Mouse (Mus musculus) urinary bladder, postnatal 36 days (tissue): ENCODE results near the gene March10.

Experiments
- DNase-seq, 2 experiments: peaks; one replicate each; pipeline ENCODE4 v3.0.0; 2022; ENCODE audit warnings: low spot score in 2 of 2, mixed read lengths in 1 of 2

Gene March10

DNA sequence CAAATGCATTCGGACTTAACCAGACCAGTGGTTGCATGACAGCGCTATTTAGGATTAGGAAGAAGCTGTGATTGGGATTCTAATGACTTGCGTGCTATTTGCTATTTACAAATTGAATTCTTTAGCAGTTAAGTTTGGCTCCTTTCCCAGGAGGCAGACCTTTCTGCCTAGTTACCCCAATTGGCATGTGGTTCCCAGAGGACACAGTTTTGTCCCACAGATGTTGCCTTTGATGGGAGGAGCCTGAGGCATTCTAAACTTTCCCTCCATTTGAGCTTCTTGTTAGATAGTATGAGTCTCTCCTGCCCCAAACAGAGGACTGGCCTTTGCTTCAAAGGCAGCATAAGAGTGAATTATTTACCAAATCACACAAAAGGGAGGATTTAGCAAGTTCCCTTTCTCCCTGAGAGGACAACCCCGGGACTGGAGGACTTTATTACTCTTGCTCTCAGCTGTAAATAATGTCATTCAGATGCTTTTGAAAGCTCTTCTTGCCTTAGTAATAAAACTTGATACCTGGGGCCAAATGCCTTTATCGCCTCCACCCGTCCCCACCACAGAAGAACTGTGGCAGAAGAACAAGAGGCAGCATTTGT lies 48.6 kb downstream of the March10 start:
- no peak for DNase-seq

DNA sequence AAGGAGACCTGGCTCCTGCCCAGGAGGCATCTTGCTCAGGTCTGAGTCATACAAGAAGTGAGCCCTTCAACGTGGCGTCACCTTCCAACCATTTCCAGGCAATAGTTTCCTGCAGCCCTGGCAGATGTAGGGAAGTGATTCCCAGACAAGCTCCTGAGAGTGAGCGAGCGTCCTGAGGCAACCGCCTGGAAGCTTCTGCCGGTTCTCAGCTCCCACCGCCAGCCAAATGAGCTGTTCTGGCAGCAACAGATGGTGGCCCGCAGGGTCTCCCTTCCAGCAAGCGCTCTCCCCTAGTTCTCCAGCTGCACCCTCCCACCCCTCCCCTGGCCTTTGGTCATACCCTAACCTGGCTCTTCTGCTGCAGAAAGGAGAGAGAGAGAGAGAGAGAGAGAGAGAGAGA lies 54.2 kb downstream of the March10 start:
- no peak for DNase-seq

DNA sequence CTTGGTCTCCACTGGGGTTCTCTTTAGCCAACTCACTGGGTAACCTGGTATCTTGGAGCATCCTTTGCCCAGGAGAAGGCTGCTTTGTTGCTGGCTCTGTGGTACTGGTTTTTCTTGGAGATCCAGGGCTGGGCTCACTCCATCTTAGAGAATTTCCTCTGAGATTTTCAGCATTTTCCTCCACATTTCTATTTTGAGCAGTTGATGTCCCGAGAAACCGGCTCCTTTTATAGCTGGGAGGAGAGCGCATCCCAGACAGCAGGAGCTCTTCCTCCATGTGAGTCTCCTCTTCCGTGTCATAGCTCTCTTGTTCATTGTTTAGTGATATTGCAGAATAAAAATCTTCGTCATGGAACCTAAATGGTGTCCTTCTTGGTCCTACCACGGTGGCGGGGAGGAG lies 66.2 kb downstream of the March10 start:
- no peak for DNase-seq

DNA sequence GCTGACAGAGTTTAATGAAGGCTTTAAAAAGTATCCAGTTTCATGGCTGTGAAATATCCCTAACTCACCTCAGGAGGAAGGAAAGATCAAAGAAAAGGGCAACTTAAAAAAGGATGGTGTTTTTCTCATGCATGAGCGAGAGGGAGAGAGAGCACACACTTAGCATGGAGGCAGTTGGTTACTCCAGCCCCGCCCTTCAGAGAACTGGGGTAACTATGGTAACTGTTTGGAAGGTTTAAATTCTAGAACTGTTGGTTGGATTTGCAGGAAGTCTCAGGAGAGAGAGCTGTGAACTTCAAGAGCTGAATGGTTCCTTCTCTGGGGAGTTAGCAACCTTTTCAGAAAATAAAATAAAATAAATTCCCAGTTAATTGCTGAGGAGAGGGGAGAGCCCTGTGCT lies 67.9 kb downstream of the March10 start:
- DNase-seq = no peak

DNA sequence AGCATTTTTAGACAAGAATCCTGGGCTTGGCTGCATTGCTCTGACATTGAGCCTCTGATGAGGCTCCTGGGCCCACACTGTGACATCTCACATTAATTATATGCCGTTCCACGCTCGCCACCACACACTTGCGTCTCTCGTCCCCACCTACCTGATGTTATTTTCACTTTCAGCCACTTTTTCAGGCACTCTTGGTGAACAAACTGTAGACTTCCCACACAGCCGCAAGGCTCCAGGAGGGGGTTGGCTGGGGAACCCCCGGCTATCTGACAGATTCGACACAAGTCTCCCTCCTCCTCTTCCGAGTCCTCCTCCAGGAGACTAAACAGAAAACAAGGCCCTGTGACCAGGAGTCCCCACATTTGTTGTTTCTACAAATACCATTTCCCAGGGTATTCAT lies 71.3 kb downstream of the March10 start:
- no peak for DNase-seq

DNA sequence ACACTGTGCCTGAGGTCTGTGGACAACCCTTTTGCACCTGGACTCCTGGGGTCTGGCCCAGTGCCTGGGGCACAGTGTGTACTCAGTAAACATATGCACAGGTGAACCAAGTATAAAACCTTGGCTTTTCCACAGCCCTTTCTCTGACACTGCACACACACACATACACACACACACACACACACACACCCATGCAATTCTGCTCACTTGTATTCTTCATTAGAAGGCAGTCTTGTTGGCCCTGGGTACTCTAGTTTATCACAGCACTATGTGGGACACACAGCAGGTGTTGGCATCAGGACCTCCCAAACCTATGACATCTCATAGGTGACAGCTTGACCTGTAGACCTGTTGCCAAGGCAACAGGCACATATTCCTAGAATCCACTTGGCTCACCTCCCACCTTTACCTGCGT lies 80.7 kb downstream of the March10 start:
- DNase-seq = no peak

DNA sequence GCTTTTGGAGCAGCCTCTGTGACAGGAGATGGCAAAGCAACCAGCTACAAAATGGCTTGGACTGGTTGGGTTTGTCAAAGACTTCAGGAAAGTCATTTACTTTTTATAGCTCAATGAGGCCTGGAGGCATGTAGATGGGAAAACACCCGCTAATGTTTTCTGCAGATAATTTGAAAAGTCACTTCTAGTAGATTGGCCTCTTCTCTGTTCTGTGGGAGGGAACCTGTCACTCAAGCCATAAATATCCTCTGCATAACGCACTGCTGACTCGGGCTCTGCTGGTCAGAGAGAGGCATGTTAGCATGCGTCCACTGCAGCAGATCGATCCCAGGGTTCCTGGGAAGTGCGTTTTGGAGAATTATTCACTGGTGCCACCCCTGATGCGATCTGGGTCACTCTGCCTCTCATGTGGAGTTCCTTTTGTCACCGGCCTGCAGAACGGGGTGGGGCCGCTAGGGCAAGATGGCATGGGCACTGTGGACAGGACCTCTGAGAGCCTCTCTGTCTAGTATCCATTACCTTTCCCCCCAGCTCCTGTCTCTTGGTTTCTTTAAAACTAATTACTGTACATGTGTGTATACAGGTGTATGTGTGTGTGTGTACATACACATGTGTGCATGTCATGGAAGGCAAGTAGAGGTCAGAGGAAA lies 81.9 kb downstream of the March10 start:
- DNase-seq = no peak

DNA sequence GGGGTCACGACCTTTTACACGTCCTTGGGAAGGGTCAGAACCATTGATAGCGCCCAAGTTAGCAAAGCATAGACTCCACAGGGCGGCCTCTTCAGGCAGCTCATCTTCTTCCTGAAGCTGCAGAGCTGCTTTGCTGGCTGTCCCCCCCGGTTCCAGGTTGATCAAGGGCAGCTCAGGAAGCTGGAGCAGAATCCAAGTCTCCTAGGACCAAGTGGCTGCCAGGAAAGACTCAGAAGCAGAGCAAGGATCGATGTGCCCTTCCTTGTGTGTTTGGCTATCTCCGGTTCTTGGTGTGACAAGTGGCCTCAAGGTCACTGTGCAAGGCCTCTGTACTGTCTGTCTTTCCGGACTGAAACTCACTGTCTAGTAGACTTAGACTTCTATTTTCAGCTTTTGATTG lies 82.7 kb downstream of the March10 start:
- no peak for DNase-seq

DNA sequence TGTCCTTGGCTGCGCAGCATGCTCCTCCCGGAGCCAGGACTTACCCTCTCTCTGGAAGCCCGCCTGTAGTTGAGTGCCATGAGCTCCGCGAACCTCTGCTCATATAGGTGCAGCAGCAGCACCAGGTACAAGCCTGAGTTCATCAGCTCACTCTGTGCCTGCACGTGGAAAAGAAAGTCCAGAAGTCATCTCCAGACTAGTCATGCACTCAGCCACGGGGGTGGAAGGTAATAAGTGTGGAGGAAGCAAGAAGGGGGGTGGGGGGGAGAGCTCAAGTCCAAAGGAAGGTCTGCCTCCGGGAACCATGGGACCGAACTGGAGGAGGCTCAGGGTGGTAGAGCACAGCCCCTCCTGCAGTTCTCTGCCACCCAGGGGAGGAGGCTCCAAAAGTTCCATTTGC lies 84.7 kb downstream of the March10 start:
- no peak for DNase-seq

DNA sequence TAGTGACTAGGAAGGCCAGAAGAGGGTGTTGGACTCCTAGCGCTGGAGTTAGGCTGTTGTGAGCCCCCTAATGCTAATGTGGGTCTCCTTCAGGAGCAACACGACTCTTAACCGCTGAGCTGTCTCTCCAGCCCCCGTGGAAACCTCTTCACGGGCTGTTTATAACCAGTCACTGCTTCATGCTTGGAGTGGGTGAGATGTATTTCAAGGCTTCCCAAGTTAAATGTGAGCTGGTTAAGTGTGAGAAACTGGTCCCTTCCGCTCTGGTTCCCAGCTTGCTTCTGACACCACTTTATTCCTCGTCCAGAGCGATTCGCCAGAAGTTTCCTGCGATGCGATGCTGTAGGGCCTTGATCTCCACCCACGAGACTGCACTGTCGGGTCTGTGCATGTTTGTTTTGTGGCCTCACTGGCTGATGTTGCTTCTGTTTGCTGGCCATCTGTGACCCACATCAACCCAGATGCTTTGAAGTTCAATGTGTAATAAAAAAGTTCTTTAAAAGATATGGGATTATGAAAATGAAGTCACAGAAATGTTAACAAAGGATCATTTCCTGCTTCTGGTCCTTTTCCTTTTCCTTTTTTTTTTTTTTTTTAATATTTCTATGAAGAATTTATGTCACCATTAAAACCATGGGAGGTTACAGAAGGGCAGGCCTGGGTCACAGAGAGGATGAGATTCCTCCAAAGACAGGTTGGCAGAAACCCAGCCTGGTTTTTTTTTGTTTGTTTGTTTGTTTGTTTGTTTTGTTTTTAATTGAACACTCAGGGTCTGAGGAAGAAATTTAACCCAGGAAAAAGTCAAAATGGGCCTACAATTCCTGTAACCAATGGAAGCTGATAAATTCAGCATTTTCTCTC lies 86.8 kb downstream of the March10 start:
- DNase-seq = no peak

DNA sequence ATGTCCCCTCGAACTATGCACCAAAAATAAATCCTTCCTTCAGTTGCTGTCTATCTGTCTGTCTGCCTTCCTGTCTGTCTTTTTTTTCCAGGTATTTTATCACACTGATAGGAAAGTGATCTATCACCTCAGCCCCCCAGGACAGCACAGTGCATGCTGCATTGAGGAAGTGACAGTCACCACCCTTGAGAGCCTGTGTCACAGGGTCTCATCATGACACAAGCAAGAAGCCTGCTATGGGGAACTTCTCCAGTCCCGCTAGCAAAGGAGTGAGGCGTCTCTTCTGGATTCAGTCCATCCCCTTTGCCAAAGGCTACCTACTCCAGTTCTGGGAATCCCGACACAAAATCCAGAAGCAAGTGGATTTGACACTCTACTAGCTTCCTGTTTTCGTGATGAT lies 87.7 kb downstream of the March10 start:
- DNase-seq = no peak

DNA sequence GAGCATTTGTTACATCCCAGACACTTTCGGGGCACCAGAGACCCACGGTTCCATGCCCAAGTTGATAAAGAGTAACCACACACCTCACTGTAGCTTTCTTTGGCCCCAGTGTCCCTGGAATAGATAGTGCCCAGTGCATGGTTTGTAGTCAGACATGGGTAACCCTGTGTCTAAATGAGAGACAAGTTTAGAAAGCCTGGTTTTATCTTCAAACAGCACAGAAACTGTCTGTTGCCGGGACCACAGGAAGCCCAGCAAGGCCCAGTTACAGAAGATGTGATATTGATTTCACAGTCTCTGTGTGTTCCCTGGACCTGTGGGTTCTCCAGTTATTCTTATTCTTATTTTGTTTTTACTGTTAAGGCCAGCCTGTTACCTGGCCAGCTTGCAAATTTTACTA lies 89.4 kb downstream of the March10 start:
- no peak for DNase-seq

DNA sequence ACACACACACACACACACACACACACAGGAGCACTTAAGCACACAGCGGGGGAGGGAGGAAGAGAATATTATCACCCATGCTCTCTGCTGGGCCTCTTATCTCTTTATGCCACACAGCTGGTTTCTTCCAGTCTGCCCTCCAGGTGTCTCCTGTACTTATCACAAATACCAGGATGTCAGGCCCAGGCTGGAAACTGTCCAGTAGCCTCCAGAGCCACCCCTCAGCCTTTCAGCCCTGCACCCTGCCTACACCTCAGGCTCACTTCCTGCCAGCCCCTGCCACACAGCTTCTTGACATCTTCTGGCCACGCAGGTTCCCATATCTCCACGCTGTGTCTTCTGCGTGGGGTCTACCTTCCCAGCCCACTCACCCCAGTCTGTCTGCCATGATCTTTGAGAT lies 90.5 kb downstream of the March10 start:
- no peak for DNase-seq

DNA sequence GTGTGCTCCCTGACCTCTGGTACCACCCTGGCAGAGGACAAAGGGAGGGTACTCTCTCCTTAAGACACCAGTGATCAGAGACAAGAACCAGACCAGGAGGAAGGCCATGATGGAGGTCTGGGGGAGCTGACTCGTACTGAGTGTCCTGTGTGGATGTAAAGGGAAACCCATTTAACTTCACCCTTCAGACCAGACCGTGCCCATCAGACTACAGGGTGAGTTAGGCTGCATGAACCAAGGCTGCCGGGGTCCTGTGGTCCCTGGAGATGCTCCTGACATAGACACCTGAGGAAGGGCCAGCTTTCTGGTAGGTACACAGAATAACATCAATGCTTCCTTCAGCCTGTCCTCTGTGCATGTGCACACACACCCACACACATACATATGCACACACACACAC lies 90.9 kb downstream of the March10 start:
- DNase-seq = no peak

DNA sequence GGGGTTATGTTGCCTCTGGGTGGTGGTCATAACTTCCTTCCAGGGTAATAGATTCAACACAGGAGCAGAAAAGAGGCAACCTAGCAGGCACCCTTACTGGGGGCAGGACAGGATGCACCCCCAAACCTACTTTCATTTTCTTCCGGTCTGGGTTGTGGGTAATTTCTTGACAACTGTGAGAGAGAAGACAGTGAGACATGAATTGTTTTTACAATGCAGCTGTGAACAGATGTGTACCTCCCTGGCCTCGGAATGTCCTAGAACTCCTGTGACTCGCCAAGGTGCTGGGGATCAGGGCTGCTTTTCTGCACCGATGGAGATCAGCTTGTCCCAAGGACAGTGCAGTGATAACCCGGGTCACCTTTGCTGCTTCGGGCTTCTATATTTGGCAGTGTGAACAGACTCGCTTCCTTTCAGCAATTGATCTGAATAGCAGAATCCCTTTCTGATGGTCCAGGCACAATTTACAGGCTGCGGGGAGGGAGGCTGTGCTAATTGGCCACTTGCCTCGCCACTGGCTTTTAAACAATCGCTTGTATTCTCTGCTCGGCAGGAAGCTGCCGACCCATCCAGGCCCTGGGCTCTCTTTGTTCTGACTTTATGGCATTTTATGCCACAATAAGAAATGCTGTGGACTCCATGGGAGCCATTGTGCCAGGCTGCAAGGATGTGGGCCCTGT lies 92.0 kb downstream of the March10 start:
- DNase-seq = no peak

DNA sequence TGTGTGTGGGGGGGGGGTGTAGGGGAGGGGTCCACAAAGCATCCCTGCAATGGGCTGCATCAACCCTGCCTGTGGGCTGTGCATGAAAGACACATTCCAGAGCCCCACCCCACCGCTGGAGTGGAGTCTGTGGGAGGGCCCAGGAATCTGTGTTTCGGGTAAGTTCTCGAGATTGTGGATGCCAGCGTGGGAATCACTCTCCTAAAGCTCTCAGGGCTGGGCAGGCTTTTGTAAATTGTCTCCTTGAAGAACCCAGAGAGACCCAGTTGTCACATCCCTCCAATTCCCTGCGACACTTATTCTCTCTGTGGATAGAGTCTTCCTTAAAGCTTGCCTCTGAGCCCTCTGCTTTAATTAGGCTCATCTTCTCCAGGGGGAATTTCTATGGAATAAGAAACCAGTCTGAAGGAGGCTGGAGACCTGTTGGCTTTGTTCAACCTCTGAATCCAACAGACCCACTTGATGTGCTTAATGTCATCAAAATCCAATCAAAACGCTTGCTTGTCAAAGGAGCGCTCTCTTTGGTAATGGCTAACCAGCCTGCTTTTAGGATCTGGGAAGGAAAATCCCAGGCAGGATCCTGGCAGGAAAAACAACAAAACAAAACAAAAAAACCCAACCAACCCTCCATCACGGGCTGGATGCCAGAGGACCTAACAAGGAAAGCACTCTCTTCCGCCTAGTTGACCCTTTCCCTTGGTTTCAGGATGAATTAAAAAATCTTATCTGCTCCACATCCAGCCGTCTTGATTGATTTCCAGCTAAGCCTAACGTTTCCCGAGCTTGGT lies 92.7 kb downstream of the March10 start:
- DNase-seq = no peak

DNA sequence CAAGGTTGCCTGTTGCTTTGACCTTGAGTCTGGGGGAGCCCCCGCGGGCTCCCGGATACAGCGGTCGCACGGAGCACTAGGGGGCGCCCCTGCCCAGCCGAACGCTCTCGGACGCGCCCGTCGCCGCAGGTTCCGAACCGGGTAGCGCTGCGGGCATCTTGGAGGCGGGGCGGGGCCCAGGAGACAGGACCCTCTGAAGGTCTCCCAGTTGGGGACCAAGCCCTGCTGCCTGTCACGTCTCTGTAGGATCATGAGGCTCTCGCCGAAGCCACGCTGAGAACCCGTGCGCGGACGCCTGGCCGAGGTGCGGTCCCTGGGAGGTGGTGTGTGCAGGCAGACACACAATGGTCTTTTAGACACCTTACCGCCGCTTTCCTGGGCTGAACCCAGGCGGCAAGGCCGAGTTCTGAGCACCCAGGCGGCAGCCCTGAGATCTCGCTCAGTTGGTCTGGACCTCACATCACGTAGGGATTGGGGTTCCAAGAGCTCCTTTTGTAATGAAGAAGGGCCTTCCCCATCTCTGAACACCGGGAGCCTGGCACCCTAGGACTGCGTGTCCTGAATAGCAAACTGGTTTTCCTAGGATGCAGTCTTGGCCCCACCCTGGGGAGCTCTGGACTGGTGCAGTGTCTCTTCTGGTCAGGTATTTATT lies 93.5 kb downstream of the March10 start:
- DNase-seq = peak; percentile 72 to 78

DNA sequence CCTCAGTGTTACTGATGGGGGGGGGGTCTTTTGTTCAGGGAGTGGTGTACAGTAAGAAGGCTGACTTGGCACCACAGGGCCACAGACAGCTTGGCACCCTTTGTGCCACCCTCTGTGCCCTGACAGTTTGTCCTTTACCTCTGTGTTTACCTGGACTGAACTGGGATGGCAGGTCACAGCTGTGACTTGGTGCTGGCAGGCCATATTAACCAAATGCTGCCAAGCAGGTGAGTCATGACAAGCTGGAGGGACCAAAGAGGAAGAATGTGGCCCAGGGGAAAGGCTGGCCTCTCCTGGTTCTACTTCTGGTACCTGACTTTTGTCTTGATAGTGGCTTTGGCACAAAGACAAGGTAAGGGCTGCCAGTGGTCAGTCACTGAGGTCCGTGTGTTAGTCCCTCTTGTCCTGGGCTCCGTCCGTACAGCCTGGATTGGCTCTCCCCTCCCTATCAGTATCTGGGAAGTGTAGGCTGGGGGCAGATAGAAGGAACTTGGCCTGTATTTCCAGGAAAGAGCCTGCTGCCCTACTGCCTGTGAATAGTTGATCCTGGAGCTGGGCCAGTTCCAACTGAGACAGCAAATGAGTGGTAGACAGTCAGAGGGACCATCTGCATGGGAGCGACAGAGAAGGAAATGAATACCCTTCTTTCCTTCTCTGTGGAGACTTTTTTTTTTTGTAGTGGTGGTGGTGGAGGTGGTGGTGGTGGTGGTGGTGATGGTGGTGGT lies 94.3 kb downstream of the March10 start:
- DNase-seq = peak; percentile 36 to 45

DNA sequence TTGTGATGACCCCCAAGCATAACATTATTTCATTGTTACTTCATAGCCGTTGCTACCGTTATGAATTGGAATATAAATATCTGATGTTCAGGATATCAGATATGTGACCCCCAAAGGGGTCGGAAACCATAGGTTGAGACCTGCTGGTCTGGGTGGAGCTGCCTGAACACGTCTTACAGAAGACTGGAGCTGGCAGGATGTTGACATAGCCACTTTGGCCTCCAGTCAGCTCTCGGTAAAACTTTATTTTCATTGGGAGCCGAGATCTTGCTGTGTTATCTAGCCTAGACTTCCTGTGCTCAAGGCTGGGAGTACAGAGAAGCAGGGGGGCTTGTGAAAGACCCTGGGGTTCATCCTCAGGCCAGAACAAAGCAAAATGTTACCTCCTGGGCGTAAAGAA lies 100.2 kb downstream of the March10 start:
- peak; percentile 17 to 39 for DNase-seq

DNA sequence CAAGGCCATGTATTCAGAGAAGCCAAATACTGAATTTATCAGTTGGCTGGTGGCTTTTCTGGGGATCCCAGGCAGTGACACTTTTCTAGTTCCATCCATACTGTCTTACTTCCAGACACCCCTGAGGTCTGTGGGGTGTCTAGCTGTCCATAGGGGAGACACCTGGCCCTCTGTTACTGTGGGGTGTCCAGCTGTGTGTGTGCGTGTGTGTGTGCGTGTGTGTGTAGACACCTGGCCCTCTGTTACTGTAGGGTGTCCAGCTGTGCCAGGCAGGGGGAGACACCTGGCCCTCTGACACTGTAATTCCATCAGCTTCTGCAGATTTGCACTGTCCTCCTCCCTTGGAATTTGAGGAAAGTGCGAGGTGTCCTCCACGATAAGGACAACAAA lies 102.6 kb downstream of the March10 start:
- DNase-seq = no peak
